Comparison of ENCODE assay signal across 11 mouse cellular contexts in genomic region chr2:173250411-173250810, GRCm38 (mm10). TPM values are rescaled to one million over a fixed set of nuclear protein-coding genes. Genes with fewer than 3 reads are reported as not detected.
DNase-seq lines count a peak whose midpoint lies in the region; ATAC-seq and TF ChIP-seq lines count a peak whose summit lies in the region.
"Had no signal": no experiment of that assay in that cellular context is flagged by ENCODE, and none has a peak within 500 bp of the region (broad histone marks: within the 10 kb centered on the region; RNA-seq: fewer than 3 reads in every experiment).

No protein-coding gene starts in this region.

- DNase-seq in forebrain, embryonic 14.5 days (ENCODE audit: low spot score): no peak
- no peak for DNase-seq in forebrain, embryonic 11.5 days (ENCODE audit: low spot score)
- DNase-seq in midbrain, embryonic 10.5 days (ENCODE audit: low spot score): no peak
- no peak for DNase-seq in midbrain, postnatal 0 days (ENCODE audit: low spot score)
- no peak for DNase-seq in urinary bladder, postnatal 36 days (ENCODE audit: low spot score in 2 of 2)
- no peak for DNase-seq in ovary, postnatal 14 days (ENCODE audit: low spot score)
- DNase-seq: gastrocnemius, postnatal 36 days had no signal

- TF ChIP-seq POLR2A in myocyte (IDR thresholded peaks at IDR 0.05; ENCODE audit: insufficient read length, low read depth): peak; percentile 11

- H3K4me1 ChIP-seq in forebrain, embryonic 14.5 days (ENCODE audit: control insufficient read depth, insufficient read depth, low read length): peaks cover 54% of the 10 kb centered on the region
- peaks cover 33% of the 10 kb centered on the region for H3K4me1 ChIP-seq in forebrain, embryonic 11.5 days (replicated peaks; ENCODE audit: control insufficient read depth, insufficient read depth, low read length)
- H3K4me1 ChIP-seq in midbrain, embryonic 10.5 days: peaks cover 90% of the 10 kb centered on the region
- H3K4me1 ChIP-seq in midbrain, postnatal 0 days (ENCODE audit: insufficient read depth, low read length): peaks cover 16% of the 10 kb centered on the region
- peaks cover 84% of the 10 kb centered on the region for H3K4me1 ChIP-seq in intestine, embryonic 16.5 days (ENCODE audit: control insufficient read depth, insufficient read depth, low read length)

- 18% methylated on average over 2 of the region's 2 CpGs for WGBS in forebrain, embryonic 14.5 days
- 33% methylated on average over 2 of the region's 2 CpGs for WGBS in forebrain, embryonic 11.5 days
- 24% methylated on average over 2 of the region's 2 CpGs for WGBS in midbrain, embryonic 10.5 days
- 27% methylated on average over 2 of the region's 2 CpGs for WGBS in midbrain, postnatal 0 days
- WGBS in intestine, embryonic 16.5 days: 21% methylated on average over 2 of the region's 2 CpGs

- H3K79me2 ChIP-seq in myocyte (ENCODE audit: control insufficient read depth, insufficient read depth): peaks cover 100% of the 10 kb centered on the region

- H3K9me3 ChIP-seq in forebrain, embryonic 14.5 days (replicated peaks; ENCODE audit: control insufficient read depth, low read length): no peaks in the 10 kb centered on the region
- no peaks in the 10 kb centered on the region for H3K9me3 ChIP-seq in forebrain, embryonic 11.5 days (ENCODE audit: control insufficient read depth, low read length)
- H3K9me3 ChIP-seq in midbrain, embryonic 10.5 days (replicated peaks): no peaks in the 10 kb centered on the region
- H3K9me3 ChIP-seq in midbrain, postnatal 0 days (ENCODE audit: low read length): no peaks in the 10 kb centered on the region
- no peaks in the 10 kb centered on the region for H3K9me3 ChIP-seq in intestine, embryonic 16.5 days (ENCODE audit: control insufficient read depth, low read length)

- no peak overlapping the region for H3ac ChIP-seq in myocyte (ENCODE audit: control insufficient read depth, insufficient read length)

- H3K27ac ChIP-seq in forebrain, embryonic 14.5 days (ENCODE audit: low read depth, low read length): peak overlapping the region; percentile 6; the same call in 1 of the 2 replicates
- H3K27ac ChIP-seq in forebrain, embryonic 11.5 days (ENCODE audit: low read depth, low read length): no peak overlapping the region
- peak overlapping the region; percentile 52; the same call in 1 of the 2 replicates for H3K27ac ChIP-seq in midbrain, embryonic 10.5 days (replicated peaks)
- H3K27ac ChIP-seq in midbrain, postnatal 0 days (ENCODE audit: low read depth, low read length): no peak overlapping the region
- H3K27ac ChIP-seq in intestine, embryonic 16.5 days (ENCODE audit: low read length): peak overlapping the region; percentile 52; the same call in 1 of the 2 replicates
- H3K27ac ChIP-seq: macrophage had no signal

- ATAC-seq in forebrain, embryonic 14.5 days: no peak
- ATAC-seq in forebrain, embryonic 11.5 days (replicated peaks; ENCODE audit: low FRiP score): no peak
- no peak for ATAC-seq in midbrain, postnatal 0 days (ENCODE audit: low FRiP score)
- peak; percentile 21; the same call in 1 of the 2 replicates for ATAC-seq in intestine, embryonic 16.5 days

- H3K9ac ChIP-seq in forebrain, embryonic 14.5 days (ENCODE audit: low read length): no peak overlapping the region
- no peak overlapping the region for H3K9ac ChIP-seq in forebrain, embryonic 11.5 days (ENCODE audit: low read length)
- H3K9ac ChIP-seq in midbrain, postnatal 0 days (replicated peaks; ENCODE audit: low read length, poor library complexity, severe bottlenecking): no peak overlapping the region
- peak overlapping the region; percentile 41; the same call in 1 of the 2 replicates for H3K9ac ChIP-seq in intestine, embryonic 16.5 days (ENCODE audit: low read depth, low read length)

- TF ChIP-seq CTCF in midbrain, postnatal 0 days (IDR thresholded peaks at IDR 0.05): no peak

- H3K4me2 ChIP-seq in forebrain, embryonic 14.5 days (ENCODE audit: low read length): no peak overlapping the region
- no peak overlapping the region for H3K4me2 ChIP-seq in forebrain, embryonic 11.5 days (ENCODE audit: low read depth, low read length, severe bottlenecking)
- H3K4me2 ChIP-seq in midbrain, postnatal 0 days (ENCODE audit: low read depth, low read length, poor library complexity, severe bottlenecking): no peak overlapping the region
- peak overlapping the region; percentile 28; the same call in 1 of the 2 replicates for H3K4me2 ChIP-seq in intestine, embryonic 16.5 days (ENCODE audit: low read depth, low read length)
- no peak overlapping the region for H3K4me2 ChIP-seq in myocyte (ENCODE audit: low read depth)

- no peaks in the 10 kb centered on the region for H3K36me3 ChIP-seq in forebrain, embryonic 14.5 days (ENCODE audit: control insufficient read depth, insufficient read depth, low read length)
- H3K36me3 ChIP-seq in forebrain, embryonic 11.5 days (ENCODE audit: control insufficient read depth, insufficient read depth, low read length): no peaks in the 10 kb centered on the region
- no peaks in the 10 kb centered on the region for H3K36me3 ChIP-seq in midbrain, embryonic 10.5 days
- H3K36me3 ChIP-seq in midbrain, postnatal 0 days (ENCODE audit: insufficient read depth, low read length): no peaks in the 10 kb centered on the region
- no peaks in the 10 kb centered on the region for H3K36me3 ChIP-seq in intestine, embryonic 16.5 days (ENCODE audit: control insufficient read depth, insufficient read depth, low read length)
- H3K36me3 ChIP-seq in myocyte (ENCODE audit: control insufficient read depth, insufficient read depth): no peaks in the 10 kb centered on the region

- H3K27me3 ChIP-seq in forebrain, embryonic 14.5 days (replicated peaks; ENCODE audit: control insufficient read depth, insufficient read depth, low read length): no peaks in the 10 kb centered on the region
- no peaks in the 10 kb centered on the region for H3K27me3 ChIP-seq in forebrain, embryonic 11.5 days (ENCODE audit: control insufficient read depth, insufficient read depth, low read length)
- H3K27me3 ChIP-seq in midbrain, embryonic 10.5 days (ENCODE audit: low read depth, poor library complexity, severe bottlenecking): peaks cover 67% of the 10 kb centered on the region
- H3K27me3 ChIP-seq in midbrain, postnatal 0 days (ENCODE audit: insufficient read depth, low read length): no peaks in the 10 kb centered on the region
- no peaks in the 10 kb centered on the region for H3K27me3 ChIP-seq in intestine, embryonic 16.5 days (replicated peaks; ENCODE audit: control insufficient read depth, insufficient read depth, low read length)
- H3K27me3 ChIP-seq in myocyte (ENCODE audit: control insufficient read depth, insufficient read depth, insufficient read length): no peaks in the 10 kb centered on the region

- H3K4me3 ChIP-seq in forebrain, embryonic 14.5 days (ENCODE audit: low read depth, low read length): no peak overlapping the region
- no peak overlapping the region for H3K4me3 ChIP-seq in forebrain, embryonic 11.5 days (ENCODE audit: low read depth, low read length)
- H3K4me3 ChIP-seq in midbrain, embryonic 10.5 days: no peak overlapping the region
- no peak overlapping the region for H3K4me3 ChIP-seq in midbrain, postnatal 0 days (ENCODE audit: low read depth, low read length)
- no peak overlapping the region for H3K4me3 ChIP-seq in intestine, embryonic 16.5 days (ENCODE audit: low read length)
- no peak overlapping the region for H3K4me3 ChIP-seq in myocyte

TF ChIP-seq in myocyte, 11 proteins besides CTCF, POLR2A, EP300 and RAD21:
- TF ChIP-seq SRF (IDR thresholded peaks at IDR 0.05; ENCODE audit: control insufficient read depth, insufficient read length, low read depth): no peak
- no peak for TF ChIP-seq REST (IDR thresholded peaks at IDR 0.05; ENCODE audit: insufficient read depth, insufficient read length)
- no peak for TF ChIP-seq TCF12 (IDR thresholded peaks at IDR 0.05; ENCODE audit: insufficient read depth, poor library complexity, severe bottlenecking)
- no peak for TF ChIP-seq MYOD1 (IDR thresholded peaks at IDR 0.05; ENCODE audit: control insufficient read depth in 1 of 3, insufficient read length in 2 of 3, low read depth in 2 of 3)
- TF ChIP-seq MAX (IDR thresholded peaks at IDR 0.05; ENCODE audit: low read depth): no peak
- no peak for TF ChIP-seq POLR2AphosphoS2 (IDR thresholded peaks at IDR 0.05; ENCODE audit: insufficient read length, low read depth)
- no peak for TF ChIP-seq MYOG (IDR thresholded peaks at IDR 0.05; ENCODE audit: control insufficient read depth in 1 of 3, insufficient read depth in 1 of 3, insufficient read length in 2 of 3, low read depth in 2 of 3)

RNA-seq across cellular contexts. Expression of gene Pmepa1, which starts 25.9 kb away (rescaled TPM):
- 6.9 and 8.8 TPM in 2 replicates for polyA plus RNA-seq in forebrain, embryonic 14.5 days (2014; fragmentation: Nextera tagmentation; extraction: Ambion mirVana)
- polyA plus RNA-seq in forebrain, embryonic 11.5 days (2014; fragmentation: Nextera tagmentation; extraction: Ambion mirVana): 3.3 and 3.6 TPM in 2 replicates
- 1.2 and 2.0 TPM in 2 replicates for polyA plus RNA-seq in midbrain, embryonic 10.5 days (2016; fragmentation: Nextera tagmentation; extraction: Ambion mirVana)
- 6.5 and 12.8 TPM in 2 replicates for total RNA-seq in midbrain, postnatal 0 days (2014; rRNA removed)
- 2.3 TPM in 2 replicates for polyA plus RNA-seq in midbrain, postnatal 0 days (2015; fragmentation: Nextera tagmentation; extraction: Ambion mirVana)
- polyA plus RNA-seq in intestine, embryonic 16.5 days (2015; fragmentation: Nextera tagmentation; extraction: Ambion mirVana): 4.4 and 4.6 TPM in 2 replicates
- polyA plus RNA-seq in myocyte (2012; fragmentation: generic; extraction: Trizol): 260 TPM

RNA-seq across cellular contexts. Expression of gene Zbp1, which starts 31.7 kb away (rescaled TPM):
- polyA plus RNA-seq in forebrain, embryonic 14.5 days (2014; fragmentation: Nextera tagmentation; extraction: Ambion mirVana): not detected in 2 replicates
- not detected in 2 replicates for polyA plus RNA-seq in forebrain, embryonic 11.5 days (2014; fragmentation: Nextera tagmentation; extraction: Ambion mirVana)
- polyA plus RNA-seq in midbrain, embryonic 10.5 days (2016; fragmentation: Nextera tagmentation; extraction: Ambion mirVana): 0.28 and 0.43 TPM in 2 replicates
- total RNA-seq in midbrain, postnatal 0 days (2014; rRNA removed): not detected in 2 replicates
- polyA plus RNA-seq in midbrain, postnatal 0 days (2015; fragmentation: Nextera tagmentation; extraction: Ambion mirVana): 0.38 and 0.57 TPM in 2 replicates
- 0.65 and 1.9 TPM in 2 replicates for polyA plus RNA-seq in intestine, embryonic 16.5 days (2015; fragmentation: Nextera tagmentation; extraction: Ambion mirVana)
- polyA plus RNA-seq in myocyte (2012; fragmentation: generic; extraction: Trizol): 1.1 TPM
- polyA plus RNA-seq: embryonic facial prominence, embryonic 11.5 days had no signal

Comparison
In these comparisons a context has a peak if more than half of its experiments do, and no peak if none do; other contexts are left out.
1. H3K27ac ChIP-seq: peak in forebrain, embryonic 14.5 days (single experiment), midbrain, embryonic 10.5 days (single experiment) and intestine, embryonic 16.5 days (single experiment); none in forebrain, embryonic 11.5 days (single experiment) and midbrain, postnatal 0 days (single experiment).
2. RNA of gene Pmepa1, which starts 25.9 kb away (polyA plus RNA-seq): 260 TPM in myocyte (single experiment); 6.9 to 8.8 TPM in forebrain, embryonic 14.5 days, 4.4 to 4.6 TPM in intestine, embryonic 16.5 days, 3.3 to 3.6 TPM in forebrain, embryonic 11.5 days, 2.3 TPM in midbrain, postnatal 0 days and 1.2 to 2.0 TPM in midbrain, embryonic 10.5 days; every median in the first group is over 10 times any median in the second.